Mouse (Mus musculus) heart, adult 2 months (tissue): ENCODE results near the gene Pmepa1.

ENCODE experiments used
- CTCF ChIP-seq: fragments of 200-600 bp; IDR thresholded peaks from 2 replicates; pipeline ENCODE4 v1.8.1; 2022; ENCODE audit warnings: antibody characterized with exemption, mild to moderate bottlenecking, moderate library complexity
- EP300 ChIP-seq: fragments of 200-500 bp; IDR thresholded peaks from 2 replicates; pipeline ENCODE4 v1.6.1; 2011; ENCODE audit warnings: low read depth, low read length, control low read depth; ENCODE audit not compliant: insufficient read depth
- POLR2A ChIP-seq: fragments of 200-500 bp; IDR thresholded peaks from 2 replicates; pipeline ENCODE4 v1.6.1; 2011; ENCODE audit warnings: mild to moderate bottlenecking, low read depth, low read length, control low read depth; ENCODE audit not compliant: insufficient read depth

DNA sequence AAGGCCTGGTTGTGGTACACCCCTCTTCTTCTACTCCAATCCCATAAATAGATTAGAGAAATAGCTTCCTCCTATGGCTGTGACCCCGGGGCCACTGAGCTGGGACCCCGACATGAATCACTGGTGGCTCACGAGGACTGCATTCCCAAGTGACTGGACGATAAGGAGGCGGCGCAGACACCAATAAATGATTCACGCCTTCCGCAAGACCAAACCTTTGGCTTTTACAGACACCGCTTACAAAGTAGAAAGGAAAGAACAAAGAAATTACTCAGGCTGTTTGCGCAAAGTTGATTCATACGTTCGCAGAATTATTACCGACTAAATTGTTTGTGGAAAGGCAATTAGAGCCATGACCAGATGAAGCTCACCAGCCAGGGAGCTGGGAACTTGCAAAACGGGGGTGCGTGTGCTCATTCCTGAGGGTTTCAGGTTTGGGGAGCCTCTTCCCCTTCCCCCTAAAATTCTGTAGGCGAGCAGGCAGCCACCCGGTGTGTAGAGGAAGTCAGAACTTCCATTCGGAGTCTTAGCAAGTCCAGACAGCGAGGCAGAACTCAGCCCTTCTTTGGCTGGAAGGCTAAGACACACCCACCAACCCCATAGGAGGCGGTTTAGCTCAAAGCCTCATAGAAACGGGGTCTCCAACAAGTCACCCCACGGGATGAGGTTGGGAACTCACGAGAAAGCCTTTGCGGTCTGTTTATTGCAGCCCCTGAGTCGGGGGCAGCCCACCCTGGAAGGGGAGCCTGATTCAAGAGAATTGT, 9.8 kb downstream of the Pmepa1 start:
- TF ChIP-seq POLR2A (no peak), CTCF (no peak), EP300 (no peak)
